Mouse (Mus musculus): ENCODE measurements around the gene Plin4.

Gene Plin4

DNA sequence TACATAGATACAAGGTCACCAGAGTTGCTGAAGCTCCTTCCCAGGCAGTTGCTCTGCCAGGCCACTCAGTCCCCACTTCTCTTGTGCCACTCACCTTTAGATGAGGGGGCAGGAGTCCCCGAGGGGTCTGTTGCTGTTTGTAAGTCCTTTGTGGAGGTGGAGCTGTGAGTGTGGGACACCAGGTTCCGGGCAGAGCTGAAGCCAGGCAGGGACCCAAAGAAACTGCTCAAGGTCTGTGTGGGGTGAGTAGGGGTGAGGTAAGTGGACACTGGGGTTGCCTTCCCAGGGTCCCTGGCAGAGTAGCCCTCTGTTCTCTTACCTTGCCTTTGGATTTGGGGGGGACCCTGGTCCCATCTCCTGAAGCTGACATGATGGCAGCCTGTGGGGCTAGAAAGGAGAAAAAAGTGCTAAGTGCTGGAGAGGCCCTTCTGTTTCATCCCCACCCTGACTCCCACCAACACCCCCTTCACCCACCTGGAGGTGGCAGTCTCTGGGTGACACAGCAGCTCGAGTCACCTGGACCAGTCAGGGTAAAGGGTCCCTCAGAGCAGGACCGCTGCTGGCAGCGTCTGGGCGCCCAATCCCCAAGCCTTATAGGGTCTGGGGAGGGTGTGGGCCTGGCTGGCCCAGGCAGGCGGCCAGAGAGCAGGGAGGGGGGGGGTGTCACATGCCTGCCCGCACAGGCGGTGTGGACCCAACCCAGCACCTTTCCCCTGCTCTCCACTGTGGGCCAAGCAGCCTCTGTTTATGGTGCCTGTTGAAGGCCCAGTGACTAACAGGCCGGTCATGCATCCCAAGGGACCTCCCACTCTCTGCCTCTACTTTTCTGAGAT, at the start of gene Plin4:
TSS of gene Plin4 (minus strand) at position 585 of the 833 bp plus-strand sequence.
- DNase-seq = no peak

DNA sequence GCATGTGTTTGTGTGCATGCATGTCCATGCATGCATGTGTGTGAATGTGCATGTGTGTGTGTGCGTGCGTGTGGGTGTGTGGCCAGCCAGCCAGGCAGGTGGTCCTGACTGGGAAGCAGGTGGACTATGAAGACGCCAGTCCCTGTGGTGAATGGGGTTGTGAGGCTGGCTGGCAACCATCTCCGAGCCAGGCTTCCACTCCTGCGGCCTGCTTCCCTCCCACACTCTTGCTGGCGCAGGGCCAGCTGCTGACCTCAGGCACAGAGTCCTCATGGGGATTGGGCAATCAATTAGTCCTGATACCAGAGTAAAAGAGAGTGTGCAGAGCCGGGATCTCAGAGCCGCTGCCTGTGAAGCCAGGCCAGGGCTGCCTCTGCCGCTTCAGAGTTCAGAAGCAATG, 44.0 kb upstream of the Plin4 start:
- peak; percentile 79 to 84 for DNase-seq

DNA sequence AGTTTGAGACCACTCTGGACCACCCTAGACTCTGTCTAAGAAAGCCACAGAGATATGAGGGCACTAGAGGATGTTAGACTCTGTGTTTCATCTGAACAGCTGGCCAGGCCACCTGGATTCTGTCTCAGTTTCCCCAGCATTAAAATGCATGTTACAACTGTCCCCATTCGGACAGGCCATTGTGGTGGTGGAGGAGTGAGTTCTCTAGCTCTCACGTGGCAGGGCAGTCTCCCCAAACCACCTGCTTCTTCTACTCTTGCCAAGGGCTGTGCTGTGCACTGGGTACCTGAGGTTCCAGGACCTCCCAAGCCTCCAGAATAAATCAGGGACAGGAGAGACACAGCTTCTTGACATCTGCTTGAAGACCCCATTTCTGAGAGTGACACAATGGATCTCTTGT, 40.3 kb upstream of the Plin4 start:
- no peak for DNase-seq

DNA sequence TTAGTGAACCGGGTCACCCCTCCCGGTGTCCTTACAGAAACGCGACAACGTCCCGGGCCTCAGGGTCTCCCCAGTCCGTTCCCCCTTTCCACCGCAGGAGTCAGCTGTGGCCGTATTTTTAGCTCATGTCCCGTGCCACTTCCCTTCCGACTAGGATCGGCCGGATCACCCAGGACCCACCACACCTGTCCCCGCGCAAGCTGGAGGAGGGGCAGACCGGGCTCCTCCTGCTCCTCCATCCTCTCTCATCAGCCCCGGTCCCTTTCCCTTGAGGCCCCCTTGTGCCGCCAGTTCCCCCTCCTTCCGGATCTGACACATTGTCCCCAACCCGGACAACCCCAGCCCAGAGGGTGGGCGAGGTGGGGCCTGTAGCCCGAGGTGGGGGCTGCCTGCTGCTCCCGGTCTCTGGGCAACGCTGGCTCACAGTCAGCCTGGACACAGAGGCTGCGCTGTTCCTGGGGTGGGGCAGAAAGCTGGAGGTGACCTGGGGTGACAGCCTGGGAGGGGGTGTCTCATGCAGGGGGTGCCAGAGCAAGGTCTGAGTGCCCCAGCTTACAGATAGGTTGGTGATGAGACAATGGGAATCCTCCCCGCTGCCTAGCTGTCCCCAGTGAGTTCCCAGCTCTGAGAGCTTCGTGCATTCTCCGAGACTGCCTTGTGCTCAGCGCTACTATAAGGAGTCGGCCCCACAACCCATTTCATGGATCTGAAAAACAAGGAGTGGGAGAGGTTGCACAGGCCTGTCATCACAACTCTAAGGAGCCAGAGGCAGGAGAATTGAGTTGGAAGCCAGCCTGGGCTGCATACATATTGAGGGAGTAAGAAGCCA, 39.4 kb upstream of the Plin4 start:
- DNase-seq = no peak

DNA sequence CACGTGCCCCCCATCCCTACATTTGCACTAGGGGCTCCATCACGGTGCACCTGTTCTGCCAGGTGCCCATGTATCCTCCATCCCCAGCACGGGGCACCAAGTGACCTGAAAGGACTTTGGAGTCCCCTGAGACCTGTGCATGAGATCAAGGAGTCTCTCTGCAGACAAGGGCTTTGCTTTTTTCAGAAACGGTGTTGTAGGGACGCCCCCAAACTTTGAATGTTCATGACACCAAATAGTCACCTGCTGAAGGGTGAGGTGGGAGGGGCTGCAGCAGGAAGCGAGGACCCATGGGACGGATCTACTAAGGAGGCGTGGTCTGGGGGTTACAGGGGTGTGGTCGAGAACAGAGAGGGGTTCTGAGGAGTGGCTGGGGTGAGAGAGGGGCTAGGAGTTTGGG, 38.7 kb upstream of the Plin4 start:
- DNase-seq = no peak

DNA sequence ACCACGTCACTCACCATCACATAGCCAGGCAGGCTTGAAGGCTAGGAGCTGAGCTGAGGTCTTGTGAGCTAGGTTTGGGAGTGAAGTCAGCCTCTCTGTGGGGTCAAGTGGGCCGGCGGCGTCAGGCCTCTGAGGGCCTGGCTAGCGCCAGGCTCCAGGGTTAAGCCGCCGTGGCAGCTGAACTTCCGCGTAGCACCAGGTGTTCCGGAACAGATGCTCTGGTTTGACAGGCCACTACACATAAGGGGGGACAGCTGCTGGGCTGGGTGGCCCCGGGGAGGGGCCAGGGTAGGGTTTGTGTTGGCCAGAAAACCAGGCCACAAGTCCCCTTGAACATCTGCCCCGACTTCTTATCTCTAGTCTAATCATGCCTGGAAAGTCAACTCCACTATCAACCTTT, 37.8 kb upstream of the Plin4 start:
- DNase-seq = no peak

DNA sequence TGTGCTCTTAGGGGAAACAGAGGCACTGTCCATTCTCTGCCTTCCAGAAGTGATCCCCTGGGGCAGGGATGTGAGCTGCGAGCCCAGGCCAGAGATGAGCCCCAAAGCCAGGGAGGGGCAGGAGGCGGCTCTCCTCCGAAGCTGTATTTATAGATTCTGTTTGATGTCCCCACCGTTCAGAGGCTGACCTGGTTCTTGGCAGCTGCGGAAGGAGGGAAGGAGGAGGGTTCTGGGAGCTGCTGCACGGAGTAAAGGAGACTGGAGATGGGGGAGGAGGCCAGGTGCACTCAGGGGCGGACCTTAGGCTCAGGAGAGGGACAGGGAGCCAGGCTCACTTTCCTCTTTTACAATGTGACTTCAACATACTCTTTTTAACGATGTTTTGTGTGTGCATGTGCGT, 36.5 kb upstream of the Plin4 start:
- DNase-seq = no peak

DNA sequence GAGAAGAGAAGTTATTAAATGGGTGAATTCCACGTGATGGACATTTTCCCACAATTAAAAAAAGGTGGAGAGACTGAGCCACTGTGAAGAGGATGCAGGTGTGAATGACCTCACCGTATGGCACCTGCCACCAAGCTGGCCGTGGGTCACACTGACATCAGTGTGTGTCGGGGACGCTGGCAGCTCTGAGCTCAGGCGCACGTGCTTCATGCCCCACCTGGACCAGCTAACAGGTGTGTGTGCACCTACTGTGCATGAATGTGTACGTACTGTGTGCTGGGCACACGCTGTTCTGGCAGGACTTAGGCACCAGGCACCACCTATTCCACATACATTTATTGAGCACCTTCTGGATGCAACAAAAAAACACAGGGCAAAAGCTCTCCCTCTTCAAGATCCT, 34.9 kb upstream of the Plin4 start:
- DNase-seq = no peak

DNA sequence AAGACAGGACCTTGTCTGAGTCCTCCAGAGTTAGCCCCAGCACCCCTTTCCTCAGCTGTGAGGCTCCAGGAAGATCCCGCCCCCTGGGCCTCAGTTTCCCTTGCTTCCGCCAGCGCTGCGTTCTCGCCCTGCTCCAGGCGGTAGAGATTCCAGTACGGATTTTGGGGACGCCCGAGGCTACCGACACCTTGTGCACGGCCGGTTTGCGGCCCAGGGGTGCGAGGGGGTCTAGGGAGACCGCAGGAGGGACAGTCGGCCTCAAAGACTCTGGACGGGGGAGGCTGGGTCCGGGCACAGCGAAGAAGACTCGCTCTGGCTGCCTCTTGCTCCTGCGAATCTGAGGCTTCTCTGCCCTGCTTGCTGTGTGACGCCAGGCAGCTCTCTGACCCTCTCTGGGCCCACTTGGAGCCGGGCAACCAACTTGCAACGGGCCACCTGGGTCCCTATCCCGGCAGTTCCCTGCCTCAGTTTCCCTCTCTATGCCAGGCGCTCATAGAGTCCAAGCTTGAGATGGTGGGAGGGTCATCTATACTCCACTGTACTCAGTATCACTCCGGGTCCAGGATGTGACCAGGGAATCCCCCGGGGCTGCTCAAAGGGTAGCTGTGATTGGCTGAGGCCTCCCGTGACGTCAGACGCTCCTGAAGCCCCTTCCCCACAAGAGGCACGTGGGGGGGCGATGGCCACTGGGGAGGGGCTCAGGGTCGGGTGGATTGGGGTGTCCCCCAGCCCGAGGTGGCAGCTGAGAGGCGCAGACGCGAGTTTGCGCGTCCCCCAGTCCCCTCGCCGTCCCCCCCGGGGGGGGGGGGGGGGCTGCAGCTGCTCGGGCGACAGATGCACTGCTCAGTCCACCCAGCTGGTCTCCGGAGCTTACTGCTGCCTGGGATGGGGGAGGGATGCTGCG, 32.4 kb upstream of the Plin4 start:
- no peak for DNase-seq

DNA sequence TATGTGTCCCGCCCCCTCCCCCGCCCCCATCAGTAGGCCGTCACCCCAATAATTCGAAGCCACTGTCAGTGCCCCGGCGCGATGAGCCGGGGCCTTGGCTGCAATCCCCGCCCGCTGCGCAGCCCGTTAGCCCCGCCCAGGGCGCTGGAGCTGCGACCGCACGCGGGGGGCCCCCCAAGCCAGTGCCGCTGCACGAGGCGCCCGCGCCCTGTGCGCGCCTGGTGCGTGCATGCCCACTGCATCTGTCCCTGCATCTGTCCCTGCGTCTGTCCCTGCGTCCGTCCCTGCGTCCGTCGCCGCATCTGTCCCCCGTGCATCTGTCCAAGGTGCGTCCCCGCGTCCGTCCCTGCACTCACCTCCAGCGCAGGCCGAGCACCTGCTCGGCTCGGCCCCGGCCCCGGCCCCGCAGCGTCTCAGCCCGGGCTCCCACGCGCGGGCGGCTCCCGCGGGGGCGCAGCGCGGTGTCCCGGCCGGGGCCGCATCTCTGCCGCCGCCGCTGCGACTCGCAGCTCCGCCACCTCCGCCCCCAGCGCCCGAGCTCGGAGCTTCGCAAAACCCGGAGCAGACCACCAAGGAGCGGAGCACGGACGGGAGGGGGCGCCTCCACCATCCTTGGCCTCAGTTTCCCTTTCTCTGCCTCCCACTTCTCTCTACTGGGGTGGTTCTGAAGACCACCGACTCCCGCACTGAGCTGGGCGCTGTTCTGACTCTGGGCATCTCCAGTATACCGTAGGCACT, 30.4 kb upstream of the Plin4 start, which contains the start of gene Sema6b:
TSS of gene Sema6b (minus strand) at position 486 of the 738 bp plus-strand sequence.
- peak; percentile 65 to 76 for DNase-seq

DNA sequence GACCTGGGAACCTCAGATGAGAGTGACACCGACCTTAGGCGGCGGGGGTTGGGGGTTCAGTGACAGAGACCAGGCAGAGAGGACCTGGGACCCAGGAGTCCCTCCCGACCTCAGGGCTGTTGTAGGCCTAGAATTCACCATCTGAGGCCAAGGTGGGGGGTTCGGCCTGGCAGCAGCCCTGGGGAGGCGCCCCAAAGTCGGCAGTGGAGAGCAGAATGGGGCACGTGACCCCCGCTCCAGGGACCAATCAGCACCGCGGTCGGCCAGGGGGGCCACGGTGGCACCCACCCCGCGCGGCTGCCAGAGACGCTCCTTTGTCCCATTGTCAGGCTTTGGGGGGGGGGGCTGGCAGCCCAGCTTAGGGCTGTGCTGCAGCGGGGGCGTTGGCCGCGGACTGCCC, 29.8 kb upstream of the Plin4 start:
- no peak for DNase-seq

DNA sequence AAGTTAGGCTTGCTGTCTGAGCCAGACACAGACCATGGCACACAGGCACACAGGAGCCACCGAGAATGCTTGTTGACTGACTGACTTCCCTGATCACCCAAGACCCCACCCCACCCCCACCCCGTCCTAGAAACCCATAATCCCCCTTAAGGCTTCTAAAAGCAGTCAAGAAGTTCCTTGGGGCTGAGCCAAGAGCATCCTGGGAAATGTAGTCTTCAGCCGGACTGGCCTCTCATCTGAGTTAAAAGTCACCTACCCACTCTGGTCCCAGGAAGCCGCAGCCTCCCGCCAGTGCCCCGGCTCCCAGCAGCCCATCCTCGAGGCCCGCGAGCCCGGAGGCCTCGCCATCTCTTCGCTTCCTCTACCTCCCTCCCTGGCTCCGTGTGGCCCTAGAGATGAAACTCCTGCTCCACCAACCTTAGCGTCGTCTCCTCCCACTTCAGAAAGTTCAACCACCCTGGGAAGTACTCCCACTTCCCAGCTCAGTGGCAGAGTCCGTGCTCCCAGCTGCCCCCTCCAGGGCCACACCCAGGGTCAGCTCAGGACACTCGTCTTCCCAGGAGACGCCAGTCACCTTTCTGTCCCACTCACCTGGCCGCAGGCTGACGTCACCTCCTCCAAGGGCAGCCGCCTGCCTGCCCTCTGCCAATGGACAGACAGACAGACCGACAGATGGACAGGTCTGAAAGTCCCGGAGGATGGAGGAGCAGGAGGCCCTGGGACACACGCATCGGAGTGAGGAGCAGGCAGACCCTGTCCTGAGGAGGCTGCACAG, 28.4 kb upstream of the Plin4 start:
- DNase-seq = no peak

DNA sequence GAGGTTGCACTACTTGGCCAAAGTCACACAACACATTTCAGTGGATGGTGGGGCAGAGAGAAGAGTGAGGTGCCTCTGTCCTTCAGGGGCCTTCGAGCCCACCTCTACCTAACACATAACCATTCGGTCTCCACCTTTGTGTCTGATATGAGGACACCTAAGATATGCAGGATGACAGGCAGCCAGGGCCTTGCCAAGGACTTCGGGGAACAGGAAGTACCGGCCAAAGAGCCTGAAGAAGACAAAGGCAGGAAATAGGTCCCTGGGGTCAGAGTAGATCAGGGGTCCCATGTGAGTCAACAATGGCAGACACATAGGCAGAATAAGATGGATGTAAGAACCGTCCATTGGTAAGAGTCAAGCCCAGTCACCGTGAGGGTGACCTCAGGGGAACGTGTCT, 27.0 kb upstream of the Plin4 start:
- no peak for DNase-seq

DNA sequence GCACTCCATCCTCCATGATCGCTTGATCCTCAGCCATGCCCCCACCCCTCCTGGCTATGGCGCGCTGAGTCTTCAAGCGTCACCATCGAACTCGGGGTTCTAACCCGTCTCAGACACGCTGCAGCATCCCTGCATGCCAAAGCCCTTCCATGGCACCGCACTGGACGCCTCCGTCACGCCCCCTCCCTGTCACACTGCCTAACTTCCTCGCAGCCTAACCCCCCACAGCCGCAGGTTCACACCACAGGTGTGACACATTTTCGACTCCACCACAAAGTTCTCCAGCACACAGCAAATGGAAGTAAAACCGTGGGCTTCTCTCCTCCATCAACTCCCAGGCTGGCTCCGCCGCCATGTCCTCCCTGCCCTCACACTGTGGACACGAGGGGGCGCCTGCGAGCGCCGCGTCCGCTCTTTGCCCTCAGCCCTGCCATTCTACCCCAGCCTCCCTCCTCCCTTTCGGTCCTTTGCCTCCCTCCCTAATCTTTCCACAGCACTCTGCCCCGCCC, 24.9 kb upstream of the Plin4 start:
- peak; percentile 73 to 85 for DNase-seq

DNA sequence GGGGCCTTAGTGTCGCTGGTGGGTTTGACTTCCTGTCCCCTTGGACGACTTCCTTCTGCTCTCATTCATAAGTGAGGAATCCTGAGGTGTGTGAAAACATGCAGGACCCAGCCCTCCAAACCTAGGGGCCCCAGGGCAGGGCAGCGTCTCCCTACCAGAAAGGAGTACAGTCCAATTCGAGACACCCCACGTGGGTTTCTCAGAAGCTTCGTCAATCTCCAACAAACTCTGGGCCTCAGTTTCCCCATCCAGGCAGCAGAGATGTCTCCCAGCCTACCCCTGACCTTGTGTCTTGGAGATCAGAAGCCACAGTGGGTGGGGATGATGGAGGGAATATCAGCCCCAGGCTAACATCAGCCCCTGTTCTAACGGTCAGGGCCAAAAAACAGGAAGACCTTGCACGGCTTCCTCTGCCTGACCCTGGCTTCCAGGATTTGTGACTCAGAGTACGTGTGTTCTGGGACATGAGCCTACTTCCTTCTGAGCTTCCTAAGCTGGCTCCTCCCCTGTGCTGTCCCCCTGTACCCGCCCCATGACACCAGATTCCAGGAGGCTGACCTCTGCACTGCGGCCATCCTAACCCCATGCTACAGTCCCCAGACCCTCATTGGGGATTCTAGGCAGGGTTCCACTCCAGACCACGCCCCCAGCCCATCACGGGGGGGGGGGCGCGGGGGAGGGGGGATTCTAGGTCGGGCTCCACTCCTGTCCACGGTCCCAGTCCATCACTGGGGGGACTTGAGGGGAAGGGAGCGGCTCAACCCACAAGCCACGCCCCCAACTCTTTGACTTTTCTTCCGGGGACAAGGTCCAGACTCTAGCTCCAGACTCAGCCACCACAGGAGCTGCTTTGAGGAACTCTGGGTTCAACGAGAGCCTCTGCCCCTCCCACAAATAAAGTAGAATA, 24.1 kb upstream of the Plin4 start:
- peak; percentile 70 to 72 for DNase-seq

DNA sequence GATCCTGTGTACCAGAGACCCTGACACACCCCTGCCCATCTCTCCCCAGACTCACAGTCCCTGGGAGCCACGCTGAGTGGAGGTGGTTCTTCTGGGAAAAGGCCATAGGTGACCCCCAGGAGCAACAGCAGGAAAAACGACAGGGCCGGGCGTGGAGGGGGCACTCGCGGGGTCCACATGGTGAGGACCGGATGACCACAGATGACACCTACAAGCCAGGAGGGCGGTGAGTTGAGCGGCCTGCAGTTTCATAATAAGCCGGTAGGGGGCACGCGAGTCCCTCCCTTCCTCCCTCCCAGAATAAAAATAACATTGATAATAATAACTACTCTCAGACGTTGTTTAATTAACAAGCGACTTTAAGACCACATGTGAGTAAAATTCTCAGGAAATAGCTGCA, 23.1 kb upstream of the Plin4 start:
- DNase-seq = peak; percentile 66 to 82

DNA sequence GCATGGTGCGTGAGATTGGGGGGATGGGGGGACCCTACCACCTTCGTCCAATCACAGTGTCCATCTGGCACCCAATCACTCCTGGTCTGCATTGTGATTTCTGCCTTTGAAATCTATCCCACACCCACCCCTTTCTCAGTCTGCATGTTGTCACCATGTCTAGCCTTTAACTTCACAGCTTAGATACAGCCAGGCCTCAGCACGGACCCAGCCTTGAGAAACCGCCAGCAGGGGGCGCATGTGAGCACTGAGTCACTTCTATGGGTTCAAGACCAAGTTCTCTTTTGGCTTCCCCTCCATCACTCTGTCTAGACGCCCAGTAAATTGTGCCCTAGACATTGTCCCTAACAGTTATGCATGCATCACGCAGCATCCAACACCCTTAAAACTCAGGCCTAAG, 22.2 kb upstream of the Plin4 start:
- DNase-seq = peak in 1 of 2 experiments; percentile 80

DNA sequence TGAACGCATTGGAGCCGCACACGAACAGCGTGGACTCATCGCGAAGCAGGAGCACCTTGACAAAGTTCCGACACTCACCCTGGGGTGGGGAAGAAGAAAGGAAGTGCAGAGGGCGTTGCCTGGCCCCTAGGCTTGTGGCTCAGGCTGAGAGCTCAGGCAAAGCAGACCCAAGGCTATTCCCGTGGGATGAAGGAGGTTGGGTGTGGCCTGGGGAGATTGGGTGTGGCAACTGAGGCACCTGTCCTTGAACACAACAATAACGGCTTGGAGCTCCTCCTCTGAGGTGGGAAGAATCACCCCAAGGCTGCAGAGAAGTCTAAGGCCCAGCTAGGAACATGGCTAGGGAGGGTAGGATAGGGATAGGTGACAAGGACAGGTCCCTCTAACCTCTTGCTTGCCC, 21.5 kb upstream of the Plin4 start:
- DNase-seq = no peak

DNA sequence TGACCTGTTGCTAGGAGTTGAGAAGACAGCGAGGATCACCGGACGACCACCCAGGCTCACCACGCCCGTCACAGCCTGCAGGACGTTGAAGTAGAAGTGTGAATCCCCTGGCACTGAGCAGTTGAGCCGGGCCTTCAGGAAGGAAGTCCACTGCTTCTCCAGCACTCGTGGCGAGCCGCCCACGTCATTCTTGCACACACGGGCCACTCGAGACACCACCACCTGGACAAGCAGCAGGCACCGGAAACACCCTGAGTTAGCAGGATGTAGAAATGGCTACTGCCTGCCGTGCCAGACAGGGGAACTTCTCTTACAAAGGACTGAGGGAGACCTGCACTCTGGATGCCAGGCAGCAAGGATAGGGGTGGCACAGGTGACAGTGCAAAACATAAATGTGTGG, 18.6 kb upstream of the Plin4 start:
- no peak for DNase-seq

DNA sequence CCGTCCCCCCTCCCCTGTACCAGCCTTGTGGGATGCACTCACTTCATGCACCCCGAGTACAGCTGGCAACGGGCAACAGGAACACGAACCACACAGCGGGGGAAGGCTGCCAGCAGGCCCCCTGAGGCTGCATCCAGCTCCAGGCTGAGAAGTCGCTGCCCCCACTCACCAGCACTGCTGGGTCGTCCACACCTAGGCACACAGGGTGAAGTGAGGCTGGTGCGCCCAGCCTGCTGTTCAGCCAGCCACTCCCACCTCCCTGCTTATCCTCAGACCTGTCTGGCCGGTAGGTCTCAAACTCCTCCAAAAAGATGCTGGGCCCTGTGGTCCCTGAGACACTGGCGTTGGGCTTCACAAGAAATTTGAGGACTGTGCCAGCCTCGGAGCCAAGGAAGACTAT, 16.6 kb upstream of the Plin4 start:
- DNase-seq = no peak

Measured in lung, postnatal 4 days (tissue).